Mouse (Mus musculus) urinary bladder, postnatal 10 days (tissue): ENCODE data around the gene Zswim1.
"Not testable (repeated sequence)": the region's sequence is repeated elsewhere in the genome, so short reads cannot be mapped to it uniquely, and the experiment has no call there.

Experiments used
- DNase-seq: peaks from one replicate; pipeline ENCODE4 v3.0.0; 2022; ENCODE audit warnings: low spot score

Zswim1 gene

DNA sequence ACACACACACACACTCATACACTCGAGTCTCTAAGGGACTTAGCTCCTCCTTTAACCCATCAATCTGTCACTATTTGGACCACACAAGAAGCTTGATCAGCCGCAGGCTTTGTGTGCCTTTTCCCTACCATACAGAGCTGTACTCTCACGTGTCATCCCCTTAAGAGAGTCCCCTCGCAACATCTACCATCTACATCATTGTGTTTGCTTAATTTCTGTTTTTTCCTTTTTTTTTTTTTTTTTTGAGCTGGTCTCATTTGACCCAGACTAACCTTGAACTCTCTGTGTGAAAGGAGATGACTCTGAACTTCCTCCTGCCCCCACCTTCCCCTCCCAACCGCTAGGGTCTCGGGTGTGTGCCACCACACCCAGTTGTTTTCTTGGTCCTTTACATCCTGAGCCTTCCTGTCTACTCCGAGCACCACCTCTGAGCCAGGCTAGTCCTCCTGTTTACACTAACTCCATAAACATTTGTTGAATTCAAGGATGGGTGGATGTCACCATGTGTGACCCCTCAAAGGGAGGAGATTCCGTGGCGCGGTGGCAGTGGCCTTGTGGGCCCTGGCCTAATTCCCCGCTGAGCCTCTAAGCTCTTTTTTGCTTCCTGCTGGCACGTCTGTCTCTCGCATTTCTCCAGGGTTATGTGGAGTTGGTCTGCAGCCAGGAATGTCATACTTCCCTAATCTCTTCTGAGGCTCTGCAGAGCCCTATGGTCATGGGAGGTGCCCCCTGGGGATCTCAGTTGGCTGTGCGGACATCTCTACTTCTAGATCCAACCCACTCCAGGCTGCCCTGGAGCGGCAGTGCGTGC, 44.5 kb downstream of the Zswim1 start:
- DNase-seq, result no peak

DNA sequence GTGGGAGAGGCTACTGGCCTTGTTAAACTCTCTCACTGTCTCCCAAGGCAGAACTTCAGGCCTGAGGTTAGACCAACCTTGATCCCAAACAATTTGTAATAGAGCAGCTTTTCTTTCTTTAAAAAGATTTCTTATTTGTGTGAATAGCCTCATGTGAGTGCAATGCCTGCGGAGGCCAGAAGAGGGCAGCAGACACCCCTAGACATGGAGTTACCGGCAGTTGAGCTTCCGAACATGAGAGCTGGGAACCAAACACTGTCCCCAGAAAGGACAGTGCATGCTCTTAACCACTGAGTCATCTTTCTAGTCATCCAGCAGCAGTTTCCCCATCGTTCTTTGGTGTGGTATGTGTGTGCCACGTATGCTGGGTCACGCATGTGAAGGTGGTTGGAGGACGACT, 45.1 kb downstream of the Zswim1 start:
- no peak for DNase-seq

DNA sequence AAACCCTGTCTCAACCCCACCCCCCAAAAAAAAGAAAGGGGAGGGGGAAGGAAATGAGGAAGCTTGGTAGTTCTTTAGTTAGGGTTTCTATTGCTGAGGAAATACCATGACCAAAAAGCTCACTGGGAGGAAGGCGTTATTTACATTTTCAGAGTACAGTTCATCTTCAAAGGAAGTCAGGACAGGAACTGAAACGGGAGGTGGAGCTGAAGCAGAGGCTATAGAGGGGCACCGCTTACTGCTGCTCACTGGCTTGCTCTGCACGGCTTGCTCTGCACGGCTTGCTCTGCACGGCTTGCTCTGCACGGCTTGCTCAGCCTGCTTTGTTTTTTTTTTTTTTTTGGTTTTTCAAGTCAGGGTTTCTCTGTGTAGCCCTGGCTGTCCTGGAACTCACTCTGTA, 46.0 kb downstream of the Zswim1 start:
- no peak for DNase-seq

DNA sequence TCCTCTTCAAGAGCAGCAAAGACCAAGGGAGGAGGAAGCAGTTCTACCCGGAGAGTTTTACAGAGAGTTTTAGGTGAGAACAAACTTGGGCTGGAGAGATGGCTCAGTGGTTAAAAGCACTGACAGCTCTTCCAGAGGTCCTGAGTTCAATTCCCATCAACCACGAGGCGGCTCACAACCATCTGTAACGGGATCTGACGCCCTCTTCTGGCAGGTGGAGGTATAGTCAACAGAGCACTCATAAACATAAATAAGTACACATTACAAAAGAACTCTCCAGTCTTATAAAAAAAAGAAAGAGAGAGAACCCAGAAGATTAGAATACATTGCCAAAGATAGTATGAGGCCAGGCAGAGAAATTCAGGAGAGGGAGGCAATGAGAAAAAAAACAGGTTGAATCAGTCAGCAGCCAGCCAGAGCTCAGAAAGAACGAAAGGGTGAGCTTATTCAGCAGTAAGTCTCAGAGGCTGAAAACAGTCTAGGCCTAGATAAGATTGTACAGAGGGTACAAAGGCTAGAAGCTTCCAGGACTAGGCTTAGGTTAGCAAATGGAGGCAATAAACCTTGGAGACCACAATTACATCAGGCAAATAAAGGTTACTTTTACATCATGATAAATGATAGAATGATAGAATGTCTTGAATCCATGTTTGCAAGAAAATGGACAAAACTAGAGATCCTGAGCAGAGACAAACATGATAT, 49.3 kb downstream of the Zswim1 start:
- no peak for DNase-seq

- no peak for DNase-seq
Observed at GRCm38 (mm10) chr2:164873621-164874020, 51.1 kb downstream of the Zswim1 start.

GRCm38 (mm10) chr2:164874239-164874769, 51.8 kb downstream of the Zswim1 start:
- DNase-seq, result no peak

- not testable (repeated sequence) for DNase-seq
Observed at GRCm38 (mm10) chr2:164875648-164876047, 53.2 kb downstream of the Zswim1 start.
